Mouse (Mus musculus): ENCODE data around the gene Gm2075. TPM values are rescaled to one million over a fixed set of nuclear protein-coding genes. Genes with fewer than 3 reads are reported as not detected.

The Gm2075 gene
- not detected in 2 replicates for polyA plus RNA-seq (2012; rRNA removed; ENCODE audit: low replicate concordance)

GRCm38 (mm10) chr12:88011548-88011947 lies at the start of gene Gm2075:
Gene Gm2075, plus strand, starts transcription at chr12:88011848.

GRCm38 (mm10) chr12:88018671-88019070 lies 7.0 kb downstream of the Gm2075 start, which contains the start of gene Gm6803:
Gene Gm6803, minus strand, starts transcription at chr12:88018771.

GRCm38 (mm10) chr12:88026704-88027103 lies 15.1 kb downstream of the Gm2075 start, which contains the start of gene Gm2056:
Gene Gm2056, plus strand, starts transcription at chr12:88027004.

Other genes starting within 250 kb of the Gm2075 start
- gene Gm21319, start 236.1 kb upstream of the Gm2075 start, polyA plus RNA-seq (2012; rRNA removed; ENCODE audit: low replicate concordance) = not detected in 2 replicates
- gene Gm21936, start 216.3 kb upstream of the Gm2075 start, polyA plus RNA-seq (2012; rRNA removed; ENCODE audit: low replicate concordance) = not detected in 2 replicates
- not detected in 2 replicates for gene BB287469, start 195.3 kb upstream of the Gm2075 start, polyA plus RNA-seq (2012; rRNA removed; ENCODE audit: low replicate concordance)
- gene Gm2001, start 169.5 kb upstream of the Gm2075 start, polyA plus RNA-seq (2012; rRNA removed; ENCODE audit: low replicate concordance) = not detected in 2 replicates
- gene Gm2016, start 137.8 kb upstream of the Gm2075 start, polyA plus RNA-seq (2012; rRNA removed; ENCODE audit: low replicate concordance) = not detected in 2 replicates
- not detected in 2 replicates for gene Gm2022, start 116.5 kb upstream of the Gm2075 start, polyA plus RNA-seq (2012; rRNA removed; ENCODE audit: low replicate concordance)
- not detected in 2 replicates for gene Gm2035, start 92.0 kb upstream of the Gm2075 start, polyA plus RNA-seq (2012; rRNA removed; ENCODE audit: low replicate concordance)
- gene Gm2042, start 57.8 kb upstream of the Gm2075 start, polyA plus RNA-seq (2012; rRNA removed; ENCODE audit: low replicate concordance) = not detected in 2 replicates
- not detected in 2 replicates for gene Gm6803, start 6.9 kb downstream of the Gm2075 start, polyA plus RNA-seq (2012; rRNA removed; ENCODE audit: low replicate concordance)
- gene Gm2056, start 15.2 kb downstream of the Gm2075 start, polyA plus RNA-seq (2012; rRNA removed; ENCODE audit: low replicate concordance) = not detected in 2 replicates
- gene Gm16368, start 71.8 kb downstream of the Gm2075 start, polyA plus RNA-seq (2012; rRNA removed; ENCODE audit: low replicate concordance) = not detected in 2 replicates
- gene Gm10436, start 170.3 kb downstream of the Gm2075 start, polyA plus RNA-seq (2012; rRNA removed; ENCODE audit: low replicate concordance) = not detected in 2 replicates
- not detected in 2 replicates for gene Gm8332, start 238.3 kb downstream of the Gm2075 start, polyA plus RNA-seq (2012; rRNA removed; ENCODE audit: low replicate concordance)